Mouse (Mus musculus): ENCODE data around the gene Klkb1.

The Klkb1 gene

GRCm38 (mm10) chr8:45269056-45269455 lies 25.6 kb downstream of the Klkb1 start:
- DNase-seq (ENCODE audit: extremely low spot score, low spot score) = no peak

DNA sequence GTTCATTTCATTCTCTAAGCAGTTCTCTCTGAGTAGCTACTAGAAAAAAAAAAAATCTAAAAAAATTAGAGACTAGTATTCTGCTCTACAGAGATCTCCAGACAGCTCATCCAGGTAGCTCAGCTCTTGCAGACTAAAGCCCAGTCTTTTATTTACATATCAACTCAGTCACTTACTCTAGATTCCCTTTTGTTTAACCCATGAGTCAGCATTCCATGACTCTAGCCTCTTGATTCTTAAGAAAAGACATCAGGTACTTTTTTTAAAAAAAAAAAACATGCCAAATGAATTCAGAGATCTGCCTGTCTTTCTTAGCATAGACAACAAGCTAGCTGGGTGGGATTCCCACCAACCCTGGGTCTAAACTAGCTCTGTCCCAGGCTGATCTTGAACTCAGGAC lies 26.2 kb downstream of the Klkb1 start:
- no peak for DNase-seq (ENCODE audit: extremely low spot score, low spot score)

DNA sequence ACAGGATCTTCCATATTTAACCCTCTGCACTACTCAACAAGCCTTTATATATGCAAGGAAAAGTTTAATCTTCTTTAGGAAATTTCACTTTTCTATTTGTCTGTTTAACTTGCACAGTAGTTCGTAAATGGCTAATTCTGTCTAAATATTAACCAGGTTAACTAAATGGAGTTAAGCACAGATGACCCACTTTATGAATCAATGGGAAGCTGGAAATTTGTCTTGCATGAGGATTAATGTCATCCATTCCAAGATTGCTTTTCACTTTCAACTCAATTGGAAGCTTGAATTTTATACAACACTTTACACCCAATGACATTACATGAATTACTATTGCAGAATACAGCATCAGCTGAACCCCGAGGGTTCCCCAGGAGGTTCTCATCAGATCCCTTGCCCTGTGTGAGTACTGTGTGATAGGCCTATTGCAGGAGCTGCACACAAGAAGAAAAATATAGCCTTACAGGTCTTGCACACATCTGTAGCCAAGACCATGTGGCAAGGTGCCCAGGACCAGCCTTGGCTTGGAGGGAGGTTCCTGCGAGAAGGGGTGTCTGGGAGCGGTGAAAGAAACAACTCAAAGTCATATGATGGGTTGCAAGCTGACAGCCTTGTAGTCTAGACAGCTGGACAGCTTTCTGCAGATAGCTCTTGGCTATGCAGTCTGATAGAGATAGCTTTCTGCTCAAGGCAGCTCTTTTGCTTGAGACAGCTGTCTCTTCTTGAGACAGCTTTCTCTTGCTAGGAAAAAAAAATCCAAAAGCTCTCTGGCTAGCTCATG lies 26.9 kb downstream of the Klkb1 start:
- no peak for DNase-seq (ENCODE audit: extremely low spot score, low spot score)

GRCm38 (mm10) chr8:45266993-45267392 lies 27.7 kb downstream of the Klkb1 start:
- no peak for DNase-seq (ENCODE audit: extremely low spot score, low spot score)

- DNase-seq (ENCODE audit: extremely low spot score, low spot score) = no peak
These were observed 29.7 kb downstream of the Klkb1 start for GRCm38 (mm10) chr8:45264918-45265317.

DNA sequence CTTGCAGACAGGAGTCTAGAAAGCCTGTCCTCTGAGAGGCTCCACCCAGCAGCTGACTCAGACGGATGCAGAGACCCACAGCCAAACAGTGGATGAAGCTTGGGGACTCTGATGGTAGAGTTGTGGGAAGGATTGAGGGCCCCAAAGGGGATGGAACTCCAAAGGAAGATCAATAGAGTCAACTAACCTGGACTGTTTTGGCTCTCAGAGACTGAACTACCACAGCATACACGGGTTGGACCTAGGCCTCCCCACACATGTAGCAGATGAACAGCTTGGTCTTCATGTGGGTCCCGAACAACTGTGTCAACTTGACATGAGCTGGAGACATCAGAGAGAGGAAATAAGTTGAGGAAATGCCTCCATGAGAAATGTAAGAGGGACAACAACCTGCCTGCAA lies 31.8 kb downstream of the Klkb1 start:
- no peak for DNase-seq (ENCODE audit: extremely low spot score, low spot score)

GRCm38 (mm10) chr8:45261920-45262319 lies 32.7 kb downstream of the Klkb1 start, which contains the start of gene F11:
TSS of gene F11 (minus strand) at chr8:45262031.
- no peak for DNase-seq (ENCODE audit: extremely low spot score, low spot score)

DNA sequence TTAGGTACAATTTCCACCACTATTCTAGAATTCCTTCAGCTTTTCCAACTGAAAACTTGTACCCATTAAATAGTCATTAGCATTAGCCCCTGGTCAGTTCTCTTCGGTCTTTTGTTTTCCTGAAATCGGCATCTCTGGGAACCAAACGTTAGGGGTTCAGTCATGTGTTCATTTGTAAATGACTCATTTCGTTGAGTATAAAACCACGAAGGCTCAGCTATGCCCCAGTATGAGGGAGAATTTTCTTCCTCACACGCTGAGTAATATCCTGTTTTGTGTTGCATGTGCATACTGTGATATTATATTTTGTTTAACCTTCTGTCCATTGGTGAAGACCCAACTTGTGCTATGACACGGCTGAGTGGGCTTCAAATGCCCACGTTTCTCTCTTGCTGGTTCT lies 36.2 kb downstream of the Klkb1 start:
- DNase-seq (ENCODE audit: extremely low spot score, low spot score) = no peak

DNA sequence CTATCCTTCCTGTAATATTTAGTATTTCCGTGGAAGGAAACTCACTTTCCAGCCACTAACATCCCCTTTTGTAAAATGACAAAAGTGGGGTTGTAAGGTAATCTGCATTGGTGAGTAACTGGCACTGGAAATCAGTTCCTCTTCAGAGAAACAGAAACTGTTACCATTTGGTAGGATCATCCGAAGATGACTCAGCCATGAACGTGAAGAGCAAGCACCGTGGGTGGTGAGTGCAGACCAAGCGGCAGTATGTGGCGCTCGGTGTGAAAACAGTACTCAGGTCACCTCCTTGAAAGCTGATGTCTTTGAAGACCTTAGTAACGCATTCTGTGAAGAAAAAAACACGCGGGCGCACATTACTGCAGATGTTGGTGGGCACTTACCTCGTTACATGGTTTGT lies 39.6 kb downstream of the Klkb1 start:
- no peak for DNase-seq (ENCODE audit: extremely low spot score, low spot score)

DNA sequence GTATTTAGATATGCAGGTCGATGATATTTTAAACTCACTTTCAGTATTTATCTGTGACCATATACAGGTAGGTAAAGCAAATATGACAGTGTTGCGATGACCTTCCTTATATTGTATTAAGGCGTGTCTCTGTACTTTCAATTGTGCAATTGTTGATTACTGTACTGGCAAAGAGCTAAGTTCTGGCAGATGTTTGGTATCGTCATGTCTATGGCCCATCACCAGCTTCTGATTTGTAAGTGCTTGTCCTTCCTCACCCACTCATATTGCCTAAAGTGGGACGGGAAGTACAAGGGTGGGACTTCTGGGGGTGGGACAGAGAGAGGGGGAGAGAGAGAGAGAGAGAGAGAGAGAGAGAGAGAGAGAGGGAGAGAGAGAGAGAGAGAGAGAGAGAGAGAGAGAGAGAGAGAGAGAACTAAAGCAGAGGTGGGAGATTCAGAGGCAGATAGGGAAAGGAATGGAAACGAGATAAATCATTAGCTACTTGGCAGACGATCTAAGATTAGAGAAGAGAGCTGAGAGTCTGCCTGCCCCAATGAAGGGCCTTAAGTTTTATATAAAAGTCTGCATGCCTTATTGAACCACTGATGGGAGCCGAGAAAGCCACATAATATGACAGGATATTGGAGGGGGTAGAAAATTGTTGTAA lies 40.3 kb downstream of the Klkb1 start:
- DNase-seq (ENCODE audit: extremely low spot score, low spot score) = no peak

GRCm38 (mm10) chr8:45253586-45253985 lies 41.1 kb downstream of the Klkb1 start:
- no peak for DNase-seq (ENCODE audit: extremely low spot score, low spot score)

DNA sequence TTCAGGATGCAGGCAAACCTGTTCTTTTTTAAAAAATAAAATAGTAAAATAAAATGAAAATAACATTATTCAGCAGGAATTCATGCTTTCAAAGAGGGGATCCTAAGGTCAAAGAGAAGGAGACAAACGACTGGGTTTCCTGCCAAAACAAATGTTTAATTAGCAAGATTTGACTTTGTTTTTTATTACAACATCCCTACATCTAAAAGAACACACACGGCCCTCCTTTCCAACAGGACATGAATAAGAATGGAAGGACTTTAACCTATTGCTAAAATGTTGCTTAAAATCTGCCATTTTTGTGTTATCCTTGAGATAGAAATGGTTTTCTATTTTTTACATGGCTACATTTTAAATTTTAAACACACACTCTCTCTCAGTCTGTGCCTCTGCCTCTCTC lies 41.5 kb downstream of the Klkb1 start:
- DNase-seq (ENCODE audit: extremely low spot score, low spot score) = no peak

DNA sequence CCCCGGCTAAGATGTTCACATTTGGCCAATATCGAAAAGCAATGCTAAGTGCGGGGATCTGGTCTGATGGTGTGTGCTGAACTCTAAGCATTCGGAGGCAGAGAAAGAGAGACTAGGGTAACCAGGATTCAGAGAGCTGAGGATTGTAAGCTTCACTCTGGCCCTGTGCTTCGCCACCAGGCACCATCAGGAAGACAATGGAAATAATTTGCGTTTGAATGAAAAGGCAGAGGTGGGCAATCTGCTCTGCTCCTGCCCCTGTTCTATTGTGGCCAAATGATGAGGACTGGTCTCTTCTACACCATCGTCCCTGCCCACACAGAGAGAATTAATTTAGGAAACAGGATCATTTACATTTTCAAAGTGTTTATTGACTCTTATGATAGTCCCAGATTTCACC lies 48.4 kb downstream of the Klkb1 start:
- no peak for DNase-seq (ENCODE audit: extremely low spot score, low spot score)

GRCm38 (mm10) chr8:45239363-45239762 lies 55.3 kb downstream of the Klkb1 start:
- no peak for DNase-seq (ENCODE audit: extremely low spot score, low spot score)

DNA sequence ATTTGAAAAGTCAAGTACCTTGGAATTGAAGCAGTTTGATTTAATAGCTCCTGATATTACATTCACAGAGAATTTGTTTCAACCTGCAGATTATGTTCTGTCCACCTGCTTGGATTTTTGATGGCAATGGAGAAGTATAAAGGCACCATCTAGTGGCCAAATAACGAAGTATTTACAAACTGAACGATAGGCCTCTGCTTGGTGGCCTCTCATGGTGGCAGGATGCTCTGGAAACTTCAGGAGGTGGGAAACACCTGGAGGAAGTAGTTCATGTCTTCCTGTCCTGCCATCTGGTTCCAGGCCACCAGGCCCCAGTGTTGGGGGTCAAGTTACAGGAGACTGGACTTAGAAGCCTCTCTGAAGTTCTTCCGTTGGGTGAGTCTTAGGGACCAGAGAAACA lies 56.4 kb downstream of the Klkb1 start:
- no peak for DNase-seq (ENCODE audit: extremely low spot score, low spot score)

DNA sequence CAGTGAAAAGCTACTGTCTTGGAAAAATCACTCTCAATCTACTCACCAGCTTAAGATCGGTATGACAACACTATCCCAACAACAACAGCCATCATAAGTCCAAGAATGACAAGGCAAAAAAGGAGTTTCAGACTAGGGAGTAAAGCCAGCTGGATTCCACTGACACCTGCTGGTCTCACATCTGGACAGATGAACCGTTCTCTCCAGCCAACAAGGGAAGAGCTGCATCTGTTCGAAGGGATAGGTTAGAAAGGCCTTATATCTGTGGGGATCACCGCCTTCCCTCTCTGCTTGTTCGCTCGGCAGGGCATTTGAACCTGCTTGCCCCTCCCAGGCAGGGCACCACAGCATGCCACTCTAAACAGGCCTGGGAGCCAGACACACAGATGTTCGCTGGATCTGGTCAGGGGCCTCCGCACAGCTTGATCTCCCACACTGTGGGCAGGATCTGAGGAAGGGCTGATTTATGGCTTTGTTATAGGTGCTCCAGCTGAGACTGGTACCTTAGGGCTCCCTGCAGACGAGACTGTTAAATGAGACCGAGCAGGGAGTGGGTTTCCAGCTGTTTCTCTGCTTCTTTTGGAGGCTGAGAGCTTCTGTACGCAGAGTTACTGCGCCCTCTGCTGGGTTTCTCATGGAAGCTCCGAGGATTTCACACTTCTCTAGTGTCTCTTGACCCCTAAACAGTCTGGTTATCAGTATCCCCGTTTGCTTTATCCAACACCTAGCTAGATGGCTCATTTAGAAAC lies 58.3 kb downstream of the Klkb1 start:
- peak; percentile 60 for DNase-seq (ENCODE audit: extremely low spot score, low spot score)

- no peak for DNase-seq (ENCODE audit: extremely low spot score, low spot score)
These were observed 59.4 kb downstream of the Klkb1 start for GRCm38 (mm10) chr8:45235228-45235627.

DNA sequence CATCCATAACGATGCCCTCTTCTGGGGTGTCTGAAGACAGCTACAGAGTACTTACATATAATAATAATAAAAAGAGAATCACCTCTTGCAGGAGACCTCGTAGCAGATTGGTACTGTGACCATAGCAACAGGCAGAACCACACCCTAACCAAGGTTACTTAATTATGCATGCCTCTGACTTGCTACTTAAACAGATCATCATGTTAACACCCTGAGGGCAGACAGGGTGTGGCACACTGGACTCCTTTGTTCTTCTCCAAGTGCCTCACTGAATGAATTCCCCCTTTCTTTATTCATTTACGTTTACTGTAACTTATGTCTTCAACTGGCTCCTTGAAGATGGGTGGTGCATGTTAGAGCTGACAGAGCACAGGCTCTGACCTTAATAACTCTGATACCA lies 61.4 kb downstream of the Klkb1 start:
- no peak for DNase-seq (ENCODE audit: extremely low spot score, low spot score)

Measured in neural tube, embryonic 10.5 days (tissue).